Mouse (Mus musculus): ENCODE results near the gene Frmpd3.

DNA sequence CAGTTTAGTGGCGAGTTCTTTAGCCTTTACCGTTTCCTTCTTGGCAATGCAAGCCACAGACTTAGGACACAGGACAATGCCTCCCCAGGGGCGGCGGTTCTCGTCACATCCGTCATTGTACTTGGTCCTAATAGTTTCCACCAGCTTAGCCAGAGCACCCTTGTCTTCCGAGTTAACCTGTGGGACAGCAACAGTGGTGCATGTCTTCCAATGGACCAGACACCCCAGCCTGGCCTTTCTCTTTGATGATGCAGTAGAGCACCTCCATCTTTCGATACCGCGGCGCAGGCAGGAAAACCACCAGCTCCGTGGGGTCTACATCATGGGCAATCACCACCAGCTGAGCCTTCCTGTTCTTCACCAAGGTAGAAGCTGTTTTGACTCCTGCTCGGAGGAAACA lies 103.5 kb downstream of the Frmpd3 start:
- TF ChIP-seq POLR2A (IDR thresholded peaks at IDR 0.05; ENCODE audit: borderline replicate concordance, extremely low read depth, insufficient read depth, insufficient read length, poor library complexity, severe bottlenecking) (no peak), CTCF (IDR thresholded peaks at IDR 0.05; ENCODE audit: borderline replicate concordance, extremely low read depth, insufficient read depth, insufficient read length) (no peak)
